Mouse (Mus musculus): ENCODE measurements around the gene Fbxl2.

DNA sequence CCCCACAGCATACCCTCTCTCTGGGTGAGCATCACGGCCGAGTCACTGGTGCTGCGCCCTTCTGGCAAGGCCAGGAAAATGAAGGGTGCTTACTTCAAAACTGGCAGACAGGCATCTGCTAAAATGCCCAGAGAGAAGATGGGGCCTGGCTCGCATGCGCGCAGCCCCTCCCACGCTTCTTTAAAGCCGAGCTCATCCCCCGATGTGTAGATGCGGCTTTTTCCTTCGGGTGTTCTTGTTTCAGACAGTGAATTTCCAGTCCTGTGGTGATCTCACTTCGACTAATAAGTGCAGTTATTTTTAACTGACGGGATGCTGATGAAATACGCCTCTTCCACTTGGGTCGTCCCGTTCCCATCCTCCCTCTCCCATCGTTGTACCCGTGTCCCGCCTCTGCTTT is 27.7 kb upstream of the Fbxl2 start:
- TF ChIP-seq MAFK (IDR thresholded peaks at IDR 0.05; ENCODE audit: insufficient read depth, low read depth, low read length) (no peak), ZNF384 (IDR thresholded peaks at IDR 0.05; ENCODE audit: low read depth, low read length) (no peak), CHD2 (IDR thresholded peaks at IDR 0.05; ENCODE audit: low read depth, low read length) (no peak), HCFC1 (IDR thresholded peaks at IDR 0.05; ENCODE audit: borderline replicate concordance, insufficient read depth, low read length) (no peak)

All from ES-E14 (cell line).